Mouse (Mus musculus): ENCODE measurements around the gene Ccl9.

Gene Ccl9

DNA sequence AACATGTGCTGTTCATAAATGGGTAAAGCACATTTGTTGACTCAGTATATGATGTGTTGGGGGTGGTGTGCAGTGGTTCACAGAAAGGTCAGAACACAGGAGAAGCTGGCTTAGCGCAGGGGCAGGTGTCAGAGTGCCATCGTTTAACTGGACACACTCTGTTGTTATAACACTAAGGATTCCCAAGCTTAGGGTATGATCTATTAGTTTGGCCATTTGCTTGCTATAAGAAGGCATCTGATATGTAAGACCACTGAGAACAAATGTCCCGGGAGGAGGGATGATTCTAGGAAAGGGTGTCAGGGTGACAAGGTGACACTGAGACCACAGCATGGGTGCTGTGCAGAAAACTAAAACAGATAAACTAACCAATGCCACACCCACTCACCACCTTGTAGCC, 41.6 kb downstream of the Ccl9 start:
- DNase-seq (ENCODE audit: low spot score in 2 of 2): no peak

DNA sequence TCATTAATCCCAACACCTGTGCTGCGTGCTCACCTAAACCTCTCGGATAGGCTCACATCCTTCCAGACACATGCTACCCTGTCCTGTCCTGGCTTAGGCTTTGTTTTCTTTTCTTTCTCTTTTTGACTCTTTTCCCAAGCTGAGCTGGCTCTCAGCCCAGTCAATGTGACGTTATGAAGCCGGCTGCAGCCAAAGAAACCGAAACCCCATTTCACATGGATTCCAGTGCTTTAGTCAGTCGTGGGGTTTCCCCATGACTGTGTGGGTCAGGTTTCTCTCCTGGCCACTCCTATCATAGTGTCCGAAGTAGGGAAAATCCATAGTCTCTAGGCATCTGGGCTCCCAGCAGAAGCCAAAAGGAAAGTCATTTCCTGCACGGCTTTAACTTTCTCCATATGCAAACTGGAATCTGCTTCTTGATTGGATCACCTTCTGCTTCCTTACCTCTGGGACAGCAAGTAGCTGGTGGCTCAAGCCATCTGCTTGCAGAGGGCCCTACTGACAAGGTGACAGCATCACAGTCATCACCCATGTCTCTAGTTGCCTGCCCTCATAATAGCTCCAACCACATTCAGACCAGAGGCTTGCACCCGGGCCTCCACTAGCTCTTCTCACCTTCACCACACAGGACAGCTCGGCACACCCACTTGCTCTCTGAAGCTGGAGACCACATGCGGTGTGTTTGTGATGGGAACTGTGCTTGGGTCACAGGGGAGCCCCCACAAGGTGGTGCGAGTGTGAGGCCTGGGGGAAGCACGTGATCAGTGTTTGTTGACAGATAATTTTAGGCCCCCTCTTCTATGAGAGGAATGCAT, 43.6 kb downstream of the Ccl9 start:
- DNase-seq (ENCODE audit: low spot score in 2 of 2): peak; percentile 79 to 86

DNA sequence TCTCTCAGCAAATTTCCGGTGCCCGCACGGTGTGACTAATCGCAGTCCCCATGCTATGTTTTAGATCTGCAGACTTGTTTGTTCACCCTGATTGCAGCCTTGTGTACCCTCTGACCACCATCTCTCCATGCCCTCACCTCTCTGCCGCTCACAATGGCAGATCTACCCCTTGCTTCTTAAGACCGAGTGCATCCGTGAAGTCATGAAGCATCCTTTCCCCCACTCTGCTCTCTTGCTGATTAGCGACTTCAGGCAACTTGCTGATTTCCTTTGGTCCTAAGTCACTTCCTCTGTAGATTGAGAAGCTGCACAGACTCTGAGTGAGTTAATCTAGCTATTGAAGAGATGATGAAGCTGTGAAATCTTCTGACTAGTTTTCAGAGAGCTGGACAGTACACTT, 44.3 kb downstream of the Ccl9 start:
- no peak for DNase-seq (ENCODE audit: low spot score in 2 of 2)

DNA sequence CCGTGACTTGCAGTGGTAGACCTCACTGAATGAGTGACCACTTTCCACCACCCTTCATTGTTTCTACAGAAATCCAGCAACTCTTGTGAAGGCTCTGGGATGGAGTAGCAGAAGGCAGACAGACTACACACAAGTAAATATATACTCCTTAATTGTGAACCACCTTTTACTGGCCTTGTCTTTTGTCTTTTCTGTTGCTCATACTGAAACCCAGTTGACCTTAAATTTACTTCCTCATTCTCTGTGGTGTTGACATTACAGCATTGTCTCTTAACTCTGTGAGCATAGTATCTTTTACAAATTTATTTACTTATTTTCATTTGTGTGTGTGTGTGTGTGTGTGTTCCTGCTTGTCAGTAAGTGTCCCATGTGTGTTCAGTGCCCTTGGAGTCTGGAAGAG, 45.2 kb downstream of the Ccl9 start:
- DNase-seq (ENCODE audit: low spot score in 2 of 2): no peak

DNA sequence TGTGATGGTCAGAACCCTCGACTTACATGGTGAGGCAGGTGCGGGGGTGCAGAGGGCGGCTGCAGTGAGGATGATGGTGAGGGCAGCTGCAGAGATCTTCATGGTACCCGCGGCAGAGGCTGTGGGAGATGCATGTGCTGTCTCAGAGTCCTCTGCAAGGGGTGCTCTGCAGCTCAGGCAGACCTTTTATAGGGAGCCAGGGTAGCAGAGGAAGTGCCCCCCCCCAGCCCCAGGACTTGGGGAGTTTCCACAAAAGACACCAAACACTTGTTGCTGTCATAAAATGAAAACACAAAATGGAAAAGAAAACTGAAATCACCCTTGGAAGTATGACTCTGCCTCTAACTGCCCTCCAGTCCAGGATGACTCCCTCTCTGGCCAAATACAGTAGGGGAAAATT, 48.1 kb downstream of the Ccl9 start, which contains the start of gene Ccl5:
Gene Ccl5 (minus strand): TSS at position 159 of the 400 bp plus-strand sequence.
- no peak for DNase-seq (ENCODE audit: low spot score in 2 of 2)

DNA sequence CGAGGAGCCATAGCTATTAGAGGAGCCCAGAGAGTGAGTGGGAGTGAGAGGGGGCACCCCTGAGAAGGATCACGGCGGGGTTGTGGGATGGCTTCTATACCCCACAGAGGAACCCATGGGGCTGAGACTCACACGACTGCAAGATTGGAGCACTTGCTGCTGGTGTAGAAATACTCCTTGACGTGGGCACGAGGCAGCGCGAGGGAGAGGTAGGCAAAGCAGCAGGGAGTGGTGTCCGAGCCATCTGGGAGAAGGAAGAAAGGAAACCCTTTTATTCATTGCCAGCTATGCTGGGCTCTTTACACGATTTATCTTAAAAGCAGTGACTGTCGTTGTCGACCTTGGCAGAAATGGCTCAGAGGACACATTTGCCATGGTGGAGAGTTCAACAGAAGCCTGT, 49.4 kb downstream of the Ccl9 start:
- DNase-seq (ENCODE audit: low spot score in 2 of 2): no peak
